Mouse (Mus musculus) heart, adult 2 months (tissue): ENCODE data around the gene Tesk2.

ENCODE experiments used
- CTCF ChIP-seq: fragments of 200-600 bp; IDR thresholded peaks from 2 replicates; pipeline ENCODE4 v1.8.1; 2022; ENCODE audit warnings: antibody characterized with exemption, mild to moderate bottlenecking, moderate library complexity
- EP300 ChIP-seq: fragments of 200-500 bp; IDR thresholded peaks from 2 replicates; pipeline ENCODE4 v1.6.1; 2011; ENCODE audit warnings: low read depth, low read length, control low read depth; ENCODE audit not compliant: insufficient read depth
- POLR2A ChIP-seq: fragments of 200-500 bp; IDR thresholded peaks from 2 replicates; pipeline ENCODE4 v1.6.1; 2011; ENCODE audit warnings: mild to moderate bottlenecking, low read depth, low read length, control low read depth; ENCODE audit not compliant: insufficient read depth

GRCm38 (mm10) chr4:116719396-116719795 is 1.4 kb upstream of the Tesk2 start:
- TF ChIP-seq CTCF (peak; percentile 95), EP300 (0 out of 2 replicates have a peak, but pooled peaks have one; percentile 22), POLR2A (no peak)
